Mouse (Mus musculus) layer of hippocampus, adult 6 months (tissue): ENCODE measurements around the gene Vat1. TPM values are rescaled to one million over a fixed set of nuclear protein-coding genes. Genes with fewer than 3 reads are reported as not detected.

ENCODE experiments used
- long read RNA-seq, 2 experiments: library from polyadenylated mRNA; unstranded; transcript quantifications; one replicate each; pipeline ENCODE4 v2.0.0; 2019 to 2020
- microRNA-seq: library from miRNA; unstranded; fragments of <30 nt; microRNA quantifications from one replicate; pipeline ENCODE4 v1.2.0, GENCODE M21; 2020
- polyA plus RNA-seq: library from polyadenylated mRNA; unstranded; fragments of <200 nt; fragmentation: Nextera tagmentation; gene quantifications from 2 replicates; pipeline ENCODE4 v1.2.3, GENCODE M21; 2021

The Vat1 gene
- polyA plus RNA-seq: 10.1 and 13.2 TPM in 2 replicates
- long read RNA-seq, experiment 1, partial matches to known transcripts: 2 of 3 reads
- long read RNA-seq, experiment 1, other reads (novel, unspliced or antisense): 1 of 3 reads
- long read RNA-seq, experiment 2, transcript Vat1-201 (6 exons, 2,766 nt): major isoform, 23 of 26 reads
- long read RNA-seq, experiment 2, partial matches to known transcripts: 1 of 26 reads
- long read RNA-seq, experiment 2, other reads (novel, unspliced or antisense): 2 of 26 reads

GRCm38 (mm10) chr11:101465869-101466551 lies at the start of gene Vat1:
TSS of gene Vat1 (minus strand) at chr11:101466230.

DNA sequence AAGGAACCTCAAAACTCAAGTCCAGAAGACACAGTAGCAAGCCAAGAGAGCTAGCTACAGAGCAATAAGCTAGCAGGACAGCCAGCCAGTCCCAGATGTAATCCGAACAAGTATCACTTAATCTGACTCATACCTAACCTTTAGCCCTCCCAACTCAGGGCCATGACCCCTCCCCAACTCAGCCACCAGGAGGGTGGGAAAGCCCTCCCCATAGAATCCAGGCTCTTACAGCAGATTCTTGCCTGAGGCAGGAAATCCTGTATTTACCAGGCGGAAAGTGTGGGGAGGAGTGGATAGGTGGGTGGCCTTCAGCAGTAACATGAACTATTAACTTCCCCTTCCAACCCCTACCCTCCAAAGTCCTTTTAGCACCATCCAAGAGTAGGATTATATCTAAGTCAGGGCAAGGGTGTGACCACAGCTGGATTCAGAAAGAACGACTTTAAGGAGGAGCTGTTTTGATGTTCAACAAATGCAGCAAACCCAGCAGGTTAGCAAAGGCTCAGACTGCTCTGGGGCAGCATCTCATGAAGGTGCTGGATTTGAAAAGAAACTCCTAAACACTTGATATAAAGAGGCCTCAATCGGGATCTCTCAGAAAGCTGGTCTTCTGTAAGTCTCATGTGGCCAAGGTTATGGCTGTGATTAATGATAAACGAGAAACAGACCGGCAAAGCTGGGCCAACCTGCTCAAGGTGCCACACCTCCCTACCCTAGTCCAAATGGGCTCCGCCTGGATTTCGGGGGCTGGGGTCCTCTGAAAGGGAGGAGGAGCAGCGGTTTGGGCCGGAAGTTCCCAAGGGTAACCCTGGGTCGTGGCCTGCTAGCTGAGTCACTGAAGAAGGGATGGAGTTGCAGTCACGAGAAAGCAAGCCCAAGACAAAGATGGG lies 1.6 kb downstream of the Vat1 start, which contains the start of gene Rnd2:
TSS of gene Rnd2 (plus strand) at position 789 of the 890 bp plus-strand sequence.

DNA sequence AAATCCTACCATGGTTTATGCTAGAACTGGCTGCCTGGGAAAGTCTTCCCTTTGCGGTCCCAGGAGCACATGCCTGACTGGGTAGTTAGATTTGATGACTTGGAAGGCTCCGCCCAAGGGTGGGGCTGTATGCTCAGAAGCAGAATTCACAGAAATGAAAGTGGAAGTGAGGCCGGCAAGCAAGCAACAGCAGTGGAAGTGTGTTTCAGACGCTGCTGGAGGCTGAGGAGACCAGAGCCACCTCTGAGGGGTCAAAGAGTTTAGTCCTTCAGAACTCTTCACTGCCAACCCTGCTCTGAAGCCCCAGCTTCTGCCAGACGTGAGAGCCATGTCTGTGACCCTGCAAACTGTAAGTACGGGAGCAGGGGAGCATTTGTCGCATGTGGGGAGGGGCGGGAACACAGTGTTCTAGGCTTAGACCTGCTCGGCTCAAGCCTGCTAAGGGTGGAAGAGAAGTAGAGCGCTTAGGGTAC lies 17.7 kb downstream of the Vat1 start, which contains the start of gene Ifi35:
TSS of gene Ifi35 (plus strand) at position 134 of the 473 bp plus-strand sequence.

DNA sequence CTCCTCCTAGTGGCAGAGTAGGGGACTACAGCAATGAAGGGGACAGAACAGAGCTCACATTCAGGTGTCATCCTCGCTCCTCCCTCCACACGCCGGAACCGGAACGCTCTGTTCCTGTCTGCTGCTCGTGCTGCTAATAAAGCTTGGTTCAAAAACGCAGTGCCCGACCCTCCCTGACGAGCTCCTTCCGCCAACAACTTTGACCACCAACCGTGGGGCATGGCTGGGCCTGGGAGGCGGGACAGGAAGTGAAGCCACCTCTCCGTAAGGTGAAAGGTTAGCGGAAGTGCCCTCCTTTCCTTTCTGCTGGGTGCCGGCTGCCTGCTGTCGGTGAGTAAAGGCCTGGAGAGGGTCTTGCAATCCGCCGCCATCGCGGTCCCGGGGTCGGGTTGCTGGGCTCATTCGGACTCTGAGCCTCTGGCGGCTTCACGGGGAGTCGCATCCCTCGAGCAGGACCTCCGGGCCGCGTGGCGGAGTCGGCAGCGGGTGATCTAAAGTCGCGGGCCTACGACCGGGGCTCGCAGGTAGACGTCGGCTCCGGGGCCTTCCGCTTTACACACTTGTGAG lies 23.8 kb downstream of the Vat1 start, which contains the start of gene Rpl27:
TSS of gene Rpl27 (plus strand) at position 172 of the 567 bp plus-strand sequence.

DNA sequence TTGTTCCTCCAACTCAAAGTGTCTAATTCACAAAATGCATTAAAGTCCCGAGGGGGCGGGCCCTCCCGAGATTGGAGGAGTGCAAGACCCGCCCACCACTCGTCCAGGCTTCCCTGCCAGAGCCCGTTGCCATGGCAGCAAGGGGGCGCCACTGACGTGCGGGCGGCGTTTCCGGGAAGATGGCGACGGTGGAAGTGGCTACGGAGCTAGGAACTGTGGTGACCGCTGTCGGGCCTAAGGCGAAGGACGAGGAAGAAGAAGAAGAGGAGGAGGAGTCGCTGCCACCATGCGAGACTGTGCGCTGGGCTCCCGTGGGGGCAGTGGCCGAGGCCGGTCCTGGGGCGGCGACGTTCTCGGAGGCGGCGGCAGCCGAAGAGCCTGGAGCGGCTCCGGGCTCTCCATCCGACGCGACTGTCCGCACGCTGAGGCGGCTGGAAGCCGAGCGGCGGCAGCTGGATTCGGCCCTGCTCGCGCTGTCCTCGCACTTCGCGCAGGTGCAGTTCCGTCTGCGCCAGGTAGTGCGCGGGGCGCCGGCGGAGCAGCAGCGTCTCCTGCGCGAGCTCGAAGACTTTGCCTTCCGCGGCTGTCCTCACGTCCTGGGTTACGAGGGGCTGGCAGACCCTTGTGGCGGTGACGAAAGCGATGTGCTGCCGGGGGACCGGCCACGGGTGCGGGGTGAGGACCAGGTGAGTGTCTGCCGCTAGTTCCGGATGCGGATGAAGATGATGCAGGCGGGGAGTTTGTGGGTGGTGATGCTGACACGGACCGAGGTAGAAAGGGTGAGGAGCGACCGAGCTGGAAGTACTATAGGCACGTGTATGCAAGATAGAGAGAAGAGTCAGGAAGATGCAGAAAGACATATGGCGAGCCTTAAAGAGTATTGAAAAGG lies 40.9 kb downstream of the Vat1 start, which contains the start of the genes Rundc1 and Ptges3l:
TSS of gene Rundc1 (plus strand) at position 161 of the 889 bp plus-strand sequence.
TSS of gene Ptges3l (minus strand) at position 409 of the 889 bp plus-strand sequence.

DNA sequence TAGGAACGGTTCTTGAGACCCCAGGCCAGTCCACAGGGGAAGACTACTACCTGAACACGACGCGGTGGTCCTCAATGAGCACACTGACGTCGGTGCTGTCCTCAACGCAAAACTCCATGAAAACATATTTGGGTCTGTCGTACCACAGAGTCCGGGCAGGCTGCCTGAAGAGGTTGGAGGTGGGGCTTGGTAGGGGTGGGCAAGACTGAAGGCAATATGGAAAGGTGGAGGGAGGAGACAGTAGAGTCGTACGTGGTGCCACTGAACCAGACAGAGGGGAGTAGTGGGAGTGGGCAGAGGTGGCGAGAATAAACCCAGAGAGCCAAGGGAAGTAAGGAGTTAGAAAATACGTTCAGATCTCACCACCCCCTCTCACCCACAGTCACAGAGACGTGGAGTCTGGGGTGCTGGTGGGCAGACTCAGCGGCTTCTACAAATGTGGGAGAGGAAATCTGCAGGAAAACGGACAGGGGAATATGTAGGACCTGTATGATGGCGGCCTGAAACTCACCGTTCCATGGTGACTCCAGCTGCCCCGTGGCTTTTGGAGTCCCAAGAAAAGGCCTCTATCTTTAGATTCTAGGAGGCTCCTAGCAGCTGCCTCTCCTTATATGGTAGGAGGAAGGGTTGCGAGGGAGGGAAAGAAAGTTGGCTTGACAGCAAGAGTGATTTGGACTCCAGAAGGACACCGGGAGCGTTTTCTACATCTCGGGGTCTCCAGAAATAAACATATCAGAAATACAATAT lies 41.8 kb downstream of the Vat1 start, which contains the start of gene Gm27029:
TSS of gene Gm27029 (minus strand) at position 692 of the 747 bp plus-strand sequence.

DNA sequence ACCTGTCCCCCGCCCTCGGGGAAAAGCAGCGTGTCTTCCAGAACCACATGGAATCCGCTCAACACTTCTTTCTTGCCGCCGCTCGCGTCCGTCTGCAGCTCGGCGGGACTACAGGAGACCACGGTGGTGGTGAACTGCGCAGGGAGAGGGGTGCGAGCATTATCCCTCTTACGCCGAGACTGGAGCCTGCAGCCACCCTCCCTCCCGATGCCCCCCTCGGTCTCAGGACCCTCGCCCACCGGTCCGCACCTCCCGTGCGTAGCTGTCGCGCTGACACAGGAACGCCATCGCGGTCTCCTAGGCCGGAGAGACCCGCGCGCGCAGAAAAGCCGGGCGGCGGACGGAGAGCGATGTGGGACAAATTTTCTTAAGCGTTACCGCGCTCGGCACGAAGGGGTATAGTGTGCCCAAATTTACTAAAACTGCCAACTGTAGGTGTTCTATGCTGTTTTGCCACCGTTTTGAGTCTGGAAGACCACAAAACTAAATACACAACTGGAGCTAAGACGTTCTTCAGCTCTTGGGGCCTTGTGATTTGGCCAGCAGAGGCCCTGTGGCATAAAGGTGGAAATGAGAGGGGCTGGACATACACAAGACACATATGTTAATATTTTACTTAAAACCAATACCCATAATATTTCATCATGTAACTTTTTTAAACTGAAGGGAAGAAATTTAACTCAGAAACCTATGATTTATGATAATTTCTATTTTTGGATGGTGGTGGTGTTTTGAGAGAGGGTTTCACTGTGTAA lies 48.8 kb downstream of the Vat1 start, which contains the start of gene Aarsd1:
TSS of gene Aarsd1 (minus strand) at position 515 of the 755 bp plus-strand sequence.

Small RNA genes lying within 50 kb of the gene (microRNA-seq; reads per million reads assigned to microRNA genes)
- gene Mir6929: 1.3 reads per million

Other genes with a start within 250 kb of the Vat1 start
- 30.9 and 32.5 TPM in 2 replicates for gene Ezh1, start 239.8 kb downstream of the Vat1 start, polyA plus RNA-seq
- 78.1 and 88.2 TPM in 2 replicates for gene Ramp2, start 220.2 kb downstream of the Vat1 start, polyA plus RNA-seq
- 180 and 205 TPM in 2 replicates for gene Vps25, start 212.5 kb downstream of the Vat1 start, polyA plus RNA-seq
- gene Wnk4, start 205.7 kb downstream of the Vat1 start, polyA plus RNA-seq: 1.1 and 1.8 TPM in 2 replicates
- 0.13 and 0.14 TPM in 2 replicates for gene Cntd1, start 187.2 kb downstream of the Vat1 start, polyA plus RNA-seq
- 427 and 478 TPM in 2 replicates for gene Coa3, start 187.1 kb downstream of the Vat1 start, polyA plus RNA-seq
- 197 and 208 TPM in 2 replicates for gene Becn1, start 163.9 kb downstream of the Vat1 start, polyA plus RNA-seq
- 16.3 and 17.7 TPM in 2 replicates for gene Psme3, start 150.0 kb downstream of the Vat1 start, polyA plus RNA-seq
- gene Aoc2, start 141.2 kb downstream of the Vat1 start, polyA plus RNA-seq: 0.21 and 0.29 TPM in 2 replicates
- 0.08 and 0.16 TPM in 2 replicates for gene Aoc3, start 135.6 kb downstream of the Vat1 start, polyA plus RNA-seq
- gene G6pc, start 98.7 kb downstream of the Vat1 start, polyA plus RNA-seq: not detected in 2 replicates
- 87.9 and 90.1 TPM in 2 replicates for gene Aarsd1, start 48.6 kb downstream of the Vat1 start, polyA plus RNA-seq
- 7.8 and 8.1 TPM in 2 replicates for gene Gm27029, start 41.4 kb downstream of the Vat1 start, polyA plus RNA-seq
- gene Rundc1, start 41.1 kb downstream of the Vat1 start, polyA plus RNA-seq: 19.2 and 22.5 TPM in 2 replicates
- 2.1 and 3.0 TPM in 2 replicates for gene Ptges3l, start 40.9 kb downstream of the Vat1 start, polyA plus RNA-seq
- gene Rpl27, start 23.9 kb downstream of the Vat1 start, polyA plus RNA-seq: 1,000 and 1,005 TPM in 2 replicates
- 5.7 and 6.2 TPM in 2 replicates for gene Ifi35, start 17.8 kb downstream of the Vat1 start, polyA plus RNA-seq
- 17.9 and 18.2 TPM in 2 replicates for gene Rnd2, start 1.2 kb downstream of the Vat1 start, polyA plus RNA-seq
- 0.29 and 0.36 TPM in 2 replicates for gene Brca1, start 85.7 kb upstream of the Vat1 start, polyA plus RNA-seq
- 38.4 and 43.7 TPM in 2 replicates for gene Nbr1, start 85.9 kb upstream of the Vat1 start, polyA plus RNA-seq
- 1.7 and 2.8 TPM in 2 replicates for gene Tmem106a, start 116.0 kb upstream of the Vat1 start, polyA plus RNA-seq
- not detected in 2 replicates for gene Gm11634, start 133.0 kb upstream of the Vat1 start, polyA plus RNA-seq
- gene Rdm1, start 161.0 kb upstream of the Vat1 start, polyA plus RNA-seq: 32.9 and 38.3 TPM in 2 replicates
- gene Arl4d, start 199.3 kb upstream of the Vat1 start, polyA plus RNA-seq: 7.0 and 8.2 TPM in 2 replicates